Mouse (Mus musculus) E14TG2a.4 (cell line): ENCODE data around the gene Tnfsf18.

ENCODE experiments used
- H3K27me3 ChIP-seq: 2 replicates; pipeline ENCODE4 v1.6.1; 2014; ENCODE audit warnings: low read length, control low read depth; ENCODE audit not compliant: insufficient read depth
- H3K36me3 ChIP-seq: 2 replicates; pipeline ENCODE4 v1.6.1; 2014; ENCODE audit warnings: low read length, control low read depth; ENCODE audit not compliant: insufficient read depth
- H3K4me1 ChIP-seq: replicated peaks from 2 replicates; pipeline ENCODE4 v1.6.1; 2014; ENCODE audit warnings: low read depth, low read length, control low read depth
- H3K4me3 ChIP-seq: replicated peaks from 2 replicates; pipeline ENCODE4 v1.5.1; 2014; ENCODE audit warnings: mild to moderate bottlenecking, low read length
- H3K9me3 ChIP-seq: 2 replicates; pipeline ENCODE4 v1.6.1; 2014; ENCODE audit warnings: low read length, control low read depth
- CTCF ChIP-seq: conservative IDR thresholded peaks from 2 replicates; pipeline ENCODE4 v1.5.1; 2014; ENCODE audit warnings: low read length
- NANOG ChIP-seq: IDR thresholded peaks from 2 replicates; pipeline ENCODE4 v1.6.1; 2014; ENCODE audit warnings: borderline replicate concordance, low read length, mixed read lengths
- POU5F1 ChIP-seq: IDR thresholded peaks from 2 replicates; pipeline ENCODE4 v1.6.1; 2014; ENCODE audit warnings: low read length, borderline replicate concordance

The Tnfsf18 gene

DNA sequence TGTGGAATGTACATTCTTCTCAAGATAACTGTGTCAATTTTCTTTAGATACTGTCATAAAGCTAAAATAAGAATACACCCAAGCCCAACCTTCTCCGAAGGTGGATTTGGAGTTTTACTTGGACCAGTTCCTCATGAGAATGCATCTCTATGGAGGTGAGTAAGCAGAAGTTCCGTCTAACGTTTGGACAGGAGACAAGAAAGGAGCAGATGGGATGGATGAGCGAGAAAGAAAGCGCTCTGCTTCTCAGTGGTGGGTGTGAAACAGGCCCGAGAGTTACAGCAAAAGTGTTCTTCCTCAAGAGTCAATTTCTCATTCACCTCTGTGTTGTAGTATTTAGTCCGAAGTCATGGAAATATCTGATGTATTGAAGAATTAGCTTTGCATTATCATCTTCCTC lies 2.7 kb upstream of the Tnfsf18 start:
- H3K4me1 ChIP-seq: no peaks in the 10 kb centered on the region
- H3K9me3 ChIP-seq: no peaks in the 10 kb centered on the region
- TF ChIP-seq CTCF: no peak
- no peak for TF ChIP-seq POU5F1
- TF ChIP-seq NANOG: no peak

DNA sequence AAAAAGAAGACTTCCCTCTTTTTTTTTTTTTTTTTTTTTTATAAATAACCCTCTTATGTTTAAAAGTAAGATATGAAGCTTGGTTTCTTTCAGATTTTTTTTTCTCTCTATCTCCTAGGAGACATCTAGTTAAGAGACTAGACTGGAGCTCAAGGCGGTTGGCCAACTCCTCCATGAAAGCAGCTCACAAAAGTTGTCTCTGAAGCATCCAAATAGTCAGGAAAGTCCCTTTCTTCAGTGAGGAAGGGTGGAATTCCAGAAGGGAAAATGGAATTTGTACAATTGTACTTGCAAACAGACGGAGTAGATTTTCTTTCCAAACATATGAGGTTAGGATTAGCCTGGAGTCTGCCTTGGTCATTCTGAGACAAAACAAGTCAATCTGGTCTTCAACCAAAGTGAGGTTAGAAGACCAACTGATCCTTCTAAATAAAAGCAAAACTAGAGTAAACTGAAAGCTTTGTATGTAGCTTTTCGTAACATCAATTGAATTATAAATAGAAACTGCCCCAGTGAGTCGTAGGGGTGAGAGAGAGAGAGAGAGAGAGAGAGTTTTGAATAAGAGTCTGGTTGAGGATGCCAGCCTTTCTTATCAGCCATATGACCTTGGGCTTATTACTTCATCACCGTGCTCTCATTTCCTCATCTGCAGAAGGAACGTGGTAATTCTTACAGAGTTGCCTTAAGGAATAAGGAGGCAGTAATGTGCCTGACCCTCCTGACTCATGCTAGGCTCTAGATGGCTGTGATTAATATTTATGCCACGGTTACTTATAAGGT lies 2.6 kb downstream of the Tnfsf18 start:
- TF ChIP-seq NANOG: no peak
- no peak for TF ChIP-seq POU5F1
- TF ChIP-seq CTCF: no peak
- Histone ChIP-seq H3K4me1 (no peaks in the 10 kb centered on the region), H3K36me3 (no peaks in the 10 kb centered on the region), H3K9me3 (no peaks in the 10 kb centered on the region), H3K4me3 (no peak overlapping the region), H3K27me3 (no peaks in the 10 kb centered on the region)

More for the DNA sequence above, 2.7 kb upstream of the Tnfsf18 start:
- no peak overlapping the region for H3K4me3 ChIP-seq
- H3K36me3 ChIP-seq: no peaks in the 10 kb centered on the region
- no peaks in the 10 kb centered on the region for H3K27me3 ChIP-seq

DNA sequence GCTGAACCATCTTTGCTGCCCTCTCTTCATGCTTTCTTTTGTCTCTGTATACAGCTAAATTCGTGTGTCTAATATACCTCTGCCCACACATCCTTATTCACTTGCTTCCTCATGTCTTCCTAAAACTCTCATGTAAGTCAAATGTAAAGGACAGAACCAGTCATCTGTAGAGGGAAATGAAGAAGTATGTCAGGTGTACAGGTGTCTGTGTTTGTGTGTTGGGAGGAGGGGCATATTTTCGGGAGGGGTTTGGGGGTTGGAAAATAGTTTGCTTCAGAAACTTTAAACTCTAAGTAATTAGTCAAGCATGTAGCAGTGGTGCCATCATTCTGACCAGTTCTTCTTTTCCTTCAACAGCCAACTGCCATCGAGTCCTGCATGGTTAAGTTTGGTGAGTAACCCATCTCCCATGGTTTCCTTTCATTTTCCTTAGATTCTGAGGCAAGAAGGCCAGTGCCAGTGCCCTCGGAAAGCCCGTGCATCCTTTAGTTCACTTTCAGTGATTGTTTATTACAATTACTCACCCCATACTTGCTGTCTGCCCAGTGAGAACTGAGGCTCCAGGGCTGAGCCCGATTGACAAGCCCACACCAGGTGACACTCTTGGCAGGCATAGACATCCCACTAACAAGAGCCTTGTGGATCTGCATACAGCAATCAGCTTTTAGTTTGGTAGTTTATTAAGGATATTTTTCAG lies 5.8 kb downstream of the Tnfsf18 start:
- Histone ChIP-seq H3K4me3 (no peak overlapping the region), H3K27me3 (no peaks in the 10 kb centered on the region), H3K9me3 (no peaks in the 10 kb centered on the region), H3K36me3 (no peaks in the 10 kb centered on the region), H3K4me1 (no peaks in the 10 kb centered on the region)
- TF ChIP-seq CTCF (no peak), POU5F1 (no peak), NANOG (no peak)

DNA sequence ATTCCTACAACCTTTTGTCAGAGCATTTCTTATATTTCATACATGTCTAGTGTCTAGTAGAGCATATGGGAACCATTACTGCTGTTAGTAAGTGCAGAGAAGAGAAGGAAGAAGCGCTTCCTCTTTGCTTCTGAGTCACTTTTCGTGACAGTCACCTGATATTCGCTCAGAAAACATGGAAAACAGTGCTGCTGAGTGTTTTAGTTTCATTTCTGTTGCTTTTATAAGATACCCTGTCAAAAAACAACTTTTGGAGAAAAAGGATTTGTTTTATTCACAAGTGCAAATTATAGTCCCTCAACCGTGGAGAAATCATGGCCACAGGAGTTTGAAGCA lies 6.3 kb downstream of the Tnfsf18 start:
- H3K9me3 ChIP-seq: no peaks in the 10 kb centered on the region
- H3K36me3 ChIP-seq: no peaks in the 10 kb centered on the region
- no peaks in the 10 kb centered on the region for H3K4me1 ChIP-seq
- TF ChIP-seq NANOG: no peak
- no peak for TF ChIP-seq CTCF
- no peaks in the 10 kb centered on the region for H3K27me3 ChIP-seq
- H3K4me3 ChIP-seq: no peak overlapping the region

DNA sequence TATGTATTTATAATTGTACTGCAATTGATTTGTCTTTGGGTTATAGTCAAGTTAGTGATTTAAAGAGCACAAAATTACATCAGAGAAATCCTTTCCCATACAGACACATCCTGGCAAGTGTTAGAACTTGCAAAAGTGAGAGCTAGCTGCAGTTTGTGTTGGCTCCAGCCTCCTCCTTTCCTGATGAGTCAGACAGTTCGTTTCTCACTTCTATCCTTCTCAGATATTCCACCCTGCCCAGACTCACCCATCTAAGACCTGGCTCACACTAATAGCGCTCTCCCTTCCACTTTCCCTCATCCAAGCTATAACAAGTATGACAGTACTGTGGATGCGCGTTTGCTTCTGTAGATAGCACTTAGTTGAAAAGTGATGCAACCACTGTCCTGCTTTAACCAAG lies 11.9 kb downstream of the Tnfsf18 start:
- TF ChIP-seq POU5F1: no peak
- no peak for TF ChIP-seq NANOG
- no peak for TF ChIP-seq CTCF
- Histone ChIP-seq H3K4me3 (no peak overlapping the region), H3K4me1 (no peaks in the 10 kb centered on the region), H3K9me3 (no peaks in the 10 kb centered on the region), H3K27me3 (no peaks in the 10 kb centered on the region), H3K36me3 (no peaks in the 10 kb centered on the region)

DNA sequence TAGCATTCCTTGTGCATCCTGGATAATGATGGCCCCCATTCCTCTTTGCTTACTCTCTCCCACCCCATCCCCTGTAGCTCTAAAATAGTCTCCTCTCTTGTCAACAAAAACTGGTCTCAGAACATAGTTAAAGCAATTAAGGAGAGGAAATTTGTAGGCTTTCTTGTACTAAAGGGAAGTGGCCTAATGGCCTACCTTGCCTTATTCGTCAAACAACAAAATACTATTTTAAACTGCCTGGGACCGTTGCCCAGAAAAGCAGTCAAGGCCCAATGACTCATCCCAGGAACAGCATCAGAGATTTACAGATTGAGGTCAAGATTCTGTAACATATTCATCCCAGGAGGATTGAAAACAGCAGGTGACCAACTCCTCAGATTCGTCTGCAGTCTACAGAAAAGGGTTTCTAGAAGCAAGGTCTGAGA lies 13.2 kb downstream of the Tnfsf18 start:
- Histone ChIP-seq H3K4me1 (no peaks in the 10 kb centered on the region), H3K9me3 (no peaks in the 10 kb centered on the region), H3K27me3 (no peaks in the 10 kb centered on the region), H3K36me3 (no peaks in the 10 kb centered on the region), H3K4me3 (no peak overlapping the region)
- TF ChIP-seq POU5F1 (no peak), NANOG (no peak), CTCF (no peak)

DNA sequence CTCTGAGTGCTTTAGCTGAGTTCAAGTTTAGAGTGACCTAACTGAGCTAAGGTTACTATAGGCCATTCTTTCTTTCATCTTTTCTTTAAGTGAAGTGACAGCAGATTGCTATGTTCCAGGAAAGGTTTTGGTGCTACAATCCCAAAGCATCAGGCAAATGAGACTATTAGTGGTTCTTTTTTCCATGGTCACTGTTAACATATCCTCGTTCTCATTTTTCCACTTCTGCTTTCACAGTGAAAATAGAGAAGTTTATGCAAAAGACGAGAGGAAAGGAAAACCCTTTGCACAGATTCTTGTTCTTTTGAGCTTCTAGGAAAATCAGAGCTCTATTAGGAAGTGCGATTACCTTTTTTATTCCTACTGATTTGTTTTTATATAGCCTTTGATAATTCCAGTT lies 22.9 kb downstream of the Tnfsf18 start:
- Histone ChIP-seq H3K9me3 (no peaks in the 10 kb centered on the region), H3K4me3 (no peak overlapping the region), H3K36me3 (no peaks in the 10 kb centered on the region), H3K27me3 (no peaks in the 10 kb centered on the region), H3K4me1 (no peaks in the 10 kb centered on the region)
- no peak for TF ChIP-seq POU5F1
- no peak for TF ChIP-seq NANOG
- no peak for TF ChIP-seq CTCF

DNA sequence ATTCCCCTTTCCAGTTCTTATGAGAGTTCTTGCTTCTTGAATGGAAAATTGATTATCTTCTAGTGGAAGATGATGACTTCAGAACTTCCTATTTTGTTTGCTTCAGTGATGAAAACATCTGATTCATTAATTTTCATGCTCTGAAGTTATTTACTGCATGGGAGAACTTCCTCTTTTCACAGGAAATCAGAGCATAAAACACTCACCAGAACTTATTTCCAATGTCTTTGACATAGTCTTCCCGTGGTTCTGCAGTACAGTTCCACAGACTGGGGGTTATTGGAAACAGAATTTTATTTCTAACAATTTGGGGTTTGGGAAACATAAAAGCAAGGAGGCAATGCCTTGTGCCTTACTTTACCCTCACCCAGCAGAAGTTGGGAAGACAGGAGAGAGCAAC lies 25.8 kb downstream of the Tnfsf18 start:
- TF ChIP-seq CTCF: no peak
- TF ChIP-seq NANOG: no peak
- no peak for TF ChIP-seq POU5F1
- no peaks in the 10 kb centered on the region for H3K9me3 ChIP-seq
- no peaks in the 10 kb centered on the region for H3K36me3 ChIP-seq
- H3K27me3 ChIP-seq: no peaks in the 10 kb centered on the region
- no peak overlapping the region for H3K4me3 ChIP-seq
- no peaks in the 10 kb centered on the region for H3K4me1 ChIP-seq

DNA sequence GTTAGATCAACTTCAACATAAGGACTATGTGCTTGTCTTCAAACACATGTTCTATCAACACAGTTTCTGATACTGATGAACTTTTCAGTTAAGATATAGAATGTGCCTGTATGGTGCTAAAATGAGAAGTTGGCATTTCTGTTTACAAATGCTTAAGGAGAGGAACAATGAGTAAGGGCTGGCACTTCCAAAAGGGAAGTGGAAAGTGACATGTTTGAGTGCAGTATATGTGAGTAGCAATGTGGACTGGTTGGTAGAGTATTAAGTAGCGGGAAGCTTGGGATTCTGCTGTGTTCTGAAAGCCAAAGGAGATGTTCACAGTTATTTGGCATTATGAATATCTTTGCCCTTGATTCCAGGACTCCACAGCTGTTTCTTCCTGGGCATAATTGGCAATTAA lies 33.7 kb downstream of the Tnfsf18 start:
- Histone ChIP-seq H3K27me3 (no peaks in the 10 kb centered on the region), H3K4me1 (no peaks in the 10 kb centered on the region), H3K9me3 (peaks cover 39% of the 10 kb centered on the region), H3K36me3 (no peaks in the 10 kb centered on the region), H3K4me3 (no peak overlapping the region)
- TF ChIP-seq CTCF: no peak
- no peak for TF ChIP-seq POU5F1
- TF ChIP-seq NANOG: no peak
